Mouse (Mus musculus) G1E (cell line): ENCODE measurements around the gene Mlec.

Experiments used
- CTCF ChIP-seq: IDR thresholded peaks from 2 replicates; pipeline ENCODE4 v1.5.1; 2012; ENCODE audit warnings: low read depth, low read length, inconsistent platforms, mixed read lengths
- GATA1 ChIP-seq: IDR thresholded peaks from 2 replicates; pipeline ENCODE4 v1.6.1; 2012; ENCODE audit warnings: borderline replicate concordance, low read length, inconsistent platforms, mixed read lengths
- TAL1 ChIP-seq: conservative IDR thresholded peaks from 2 replicates; pipeline ENCODE4 v1.6.1; 2012; ENCODE audit warnings: low read depth, low read length, inconsistent platforms, mixed read lengths

GRCm38 (mm10) chr5:115144471-115144870, 13.5 kb downstream of the Mlec start:
- no peak for TF ChIP-seq GATA1
- TF ChIP-seq CTCF = no peak
- no peak for TF ChIP-seq TAL1
